Mouse (Mus musculus) stomach, embryonic 14.5 days (tissue): Measurements from ENCODE around the gene Enkd1. TPM values are rescaled to one million over a fixed set of nuclear protein-coding genes. Genes with fewer than 3 reads are reported as not detected.

Source experiments
- ATAC-seq: fragments of 200-750 bp; cut with Nextera tagmentation; 2 replicates; pipeline ENCODE4 v1.8.0; 2017; ENCODE audit warnings: low read depth, moderate TSS enrichment; ENCODE audit not compliant: insufficient number of reproducible peaks, insufficient read depth, low FRiP score
- H3K27ac ChIP-seq: fragments of 300-500 bp; sonication (generic); 2 replicates; pipeline ENCODE4 v1.5.1; 2014; ENCODE audit warnings: mild to moderate bottlenecking, low read length, moderate library complexity, mixed read lengths
- H3K27me3 ChIP-seq: fragments of 300-500 bp; sonication (generic); 2 replicates; pipeline ENCODE4 v1.6.1; 2014; ENCODE audit warnings: low read length, control low read depth, mixed read lengths; ENCODE audit not compliant: control insufficient read depth, insufficient read depth
- H3K36me3 ChIP-seq: fragments of 300-500 bp; sonication (generic); 2 replicates; pipeline ENCODE4 v1.6.1; 2014; ENCODE audit warnings: mild to moderate bottlenecking, control low read depth, low read length, moderate library complexity, mixed read lengths; ENCODE audit not compliant: control insufficient read depth, insufficient read depth
- H3K4me1 ChIP-seq: fragments of 300-500 bp; sonication (generic); 2 replicates; pipeline ENCODE4 v1.6.1; 2014; ENCODE audit warnings: low read length, control low read depth, mixed read lengths; ENCODE audit not compliant: control insufficient read depth, insufficient read depth
- H3K4me2 ChIP-seq: fragments of 300-500 bp; sonication (generic); replicated peaks from 2 replicates; pipeline ENCODE4 v1.6.1; 2014; ENCODE audit warnings: low read depth, low read length, control low read depth
- H3K4me3 ChIP-seq: fragments of 300-500 bp; sonication (generic); 2 replicates; pipeline ENCODE4 v1.5.1; 2014; ENCODE audit warnings: low read depth, low read length, control low read depth
- H3K9ac ChIP-seq: fragments of 300-500 bp; sonication (generic); replicated peaks from 2 replicates; pipeline ENCODE4 v1.6.1; 2014; ENCODE audit warnings: low read depth, mild to moderate bottlenecking, control low read depth, low read length, moderate library complexity, mixed read lengths
- H3K9me3 ChIP-seq: fragments of 300-500 bp; sonication (generic); 2 replicates; pipeline ENCODE4 v1.6.1; 2016; ENCODE audit warnings: low read depth, low read length, control low read depth; ENCODE audit not compliant: control insufficient read depth
- WGBS: fragments of 180-500 bp; shearing (Covaris S2); extraction: QIAGEN DNeasy Blood & Tissue Kit; methylation state at CpG from one replicate; pipeline ENCODE4 v1.1.7; 2014; 5-methylcytosine and 5-hydroxymethylcytosine counted together
- polyA plus RNA-seq: library from polyadenylated mRNA; unstranded; fragments of >200 nt; fragmentation: Nextera tagmentation; extraction: Ambion mirVana; gene quantifications from 2 replicates; pipeline ENCODE4 v1.2.1, GENCODE M21; 2014

The Enkd1 gene
- polyA plus RNA-seq, 1 experiment from 2014 or later = 26.5 TPM

DNA sequence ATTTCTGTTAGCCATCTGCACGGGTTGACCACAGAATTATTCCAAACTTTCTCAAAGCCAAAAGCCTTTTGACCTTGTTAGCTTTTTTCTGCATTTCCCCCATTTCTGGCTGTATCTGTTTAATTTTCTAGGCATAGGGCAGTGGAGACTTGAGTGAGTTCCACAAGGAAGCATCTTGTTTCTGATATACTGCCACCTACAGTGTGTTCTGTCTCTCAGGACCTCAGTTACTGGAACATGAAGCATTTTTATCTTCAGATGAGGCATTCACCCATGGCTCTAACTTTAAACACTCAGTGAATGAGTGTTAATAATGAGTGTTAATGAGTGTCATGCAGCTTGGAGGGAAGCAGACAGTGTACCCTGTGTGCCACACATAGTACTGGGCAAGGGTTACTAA, 30.1 kb downstream of the Enkd1 start:
- Histone ChIP-seq H3K27ac (no peak overlapping the region), H3K4me3 (no peak overlapping the region), H3K27me3 (no peaks in the 10 kb centered on the region), H3K36me3 (peaks cover 79% of the 10 kb centered on the region), H3K9me3 (no peaks in the 10 kb centered on the region), H3K4me2 (no peak overlapping the region), H3K4me1 (no peaks in the 10 kb centered on the region), H3K9ac (no peak overlapping the region)
- ATAC-seq = no peak
- WGBS = 74% methylated on average over 1 of the region's 1 CpGs

DNA sequence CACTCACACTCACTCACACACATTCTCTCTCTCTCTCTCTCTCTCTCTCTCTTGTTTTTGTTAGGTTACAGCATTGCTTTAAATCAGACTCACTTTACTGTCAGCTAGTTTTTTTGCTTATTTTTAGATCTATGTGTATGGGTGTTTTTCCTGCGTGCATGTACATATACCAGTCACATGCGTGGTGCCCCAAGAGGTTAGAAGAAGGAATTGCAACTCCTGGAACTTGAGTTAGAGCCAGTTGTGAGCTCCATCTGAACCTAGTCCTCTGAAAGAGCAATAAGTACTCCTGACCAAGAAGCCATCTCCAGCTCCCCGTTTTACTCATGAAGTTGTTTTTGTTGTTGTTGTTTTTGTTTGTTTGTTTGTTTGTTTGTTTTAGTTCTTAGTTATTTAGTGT, 46.8 kb downstream of the Enkd1 start:
- 77% methylated on average over 3 of the region's 3 CpGs for WGBS
- no peaks in the 10 kb centered on the region for H3K4me1 ChIP-seq
- H3K9ac ChIP-seq = no peak overlapping the region
- H3K4me2 ChIP-seq = no peak overlapping the region
- peaks cover 25% of the 10 kb centered on the region for H3K36me3 ChIP-seq
- no peaks in the 10 kb centered on the region for H3K9me3 ChIP-seq
- no peak overlapping the region for H3K27ac ChIP-seq
- H3K27me3 ChIP-seq = no peaks in the 10 kb centered on the region
- no peak overlapping the region for H3K4me3 ChIP-seq
- ATAC-seq = no peak

DNA sequence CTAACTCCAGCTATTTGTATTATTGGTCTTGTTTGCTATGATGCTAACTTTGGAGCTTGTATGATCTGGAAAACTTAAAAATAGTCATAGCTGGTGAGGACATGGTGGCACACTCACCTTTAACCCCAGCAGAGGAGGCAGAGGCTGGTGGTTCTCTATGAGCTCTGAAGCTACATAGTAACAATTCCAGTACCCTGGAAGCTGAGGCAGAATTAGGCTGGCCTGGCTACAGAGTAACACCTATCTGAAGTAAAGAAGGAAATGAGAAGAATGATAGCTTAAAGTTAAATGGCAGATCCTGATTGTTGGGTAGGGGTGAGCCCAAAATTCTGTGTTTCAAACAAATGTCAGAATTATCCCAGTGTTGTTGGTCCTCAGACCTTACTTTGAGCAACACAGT, 50.4 kb downstream of the Enkd1 start:
- H3K4me2 ChIP-seq = no peak overlapping the region
- no peak for ATAC-seq
- no peaks in the 10 kb centered on the region for H3K4me1 ChIP-seq
- H3K9me3 ChIP-seq = no peaks in the 10 kb centered on the region
- no peak overlapping the region for H3K4me3 ChIP-seq
- no peak overlapping the region for H3K9ac ChIP-seq
- H3K36me3 ChIP-seq = peaks cover 16% of the 10 kb centered on the region
- no peaks in the 10 kb centered on the region for H3K27me3 ChIP-seq
- H3K27ac ChIP-seq = no peak overlapping the region

Other genes starting within 250 kb of the Enkd1 start
- 39.1 and 40.1 TPM in 2 replicates for gene Tppp3, start 236.7 kb downstream of the Enkd1 start, polyA plus RNA-seq
- gene Zdhhc1, start 211.3 kb downstream of the Enkd1 start, polyA plus RNA-seq = 33.9 and 37.2 TPM in 2 replicates
- 2.8 and 3.2 TPM in 2 replicates for gene Hsd11b2, start 189.5 kb downstream of the Enkd1 start, polyA plus RNA-seq
- gene Atp6v0d1, start 142.2 kb downstream of the Enkd1 start, polyA plus RNA-seq = 75.8 and 82.9 TPM in 2 replicates
- 18.5 and 20.8 TPM in 2 replicates for gene Ripor1, start 103.0 kb downstream of the Enkd1 start, polyA plus RNA-seq
- gene Ctcf, start 71.6 kb downstream of the Enkd1 start, polyA plus RNA-seq = 96.0 and 101 TPM in 2 replicates
- gene Agrp, start 70.8 kb downstream of the Enkd1 start, polyA plus RNA-seq = 0.95 and 1.5 TPM in 2 replicates
- 1.0 and 1.1 TPM in 2 replicates for gene Carmil2, start 21.9 kb downstream of the Enkd1 start, polyA plus RNA-seq
- 59.0 and 63.5 TPM in 2 replicates for gene Acd, start 7.1 kb downstream of the Enkd1 start, polyA plus RNA-seq
- gene Pard6a, start 7.1 kb downstream of the Enkd1 start, polyA plus RNA-seq = 15.9 and 18.0 TPM in 2 replicates
- gene 4933405L10Rik, start 555 bp downstream of the Enkd1 start, polyA plus RNA-seq = not detected in 2 replicates
- 14.4 and 14.5 TPM in 2 replicates for gene Gfod2, start 50.5 kb upstream of the Enkd1 start, polyA plus RNA-seq
- gene Ranbp10, start 119.1 kb upstream of the Enkd1 start, polyA plus RNA-seq = 15.0 and 18.4 TPM in 2 replicates
- gene Tsnaxip1, start 119.5 kb upstream of the Enkd1 start, polyA plus RNA-seq = 0.30 TPM in 1 of 2 replicates, not detected in the other
- gene Cenpt, start 145.1 kb upstream of the Enkd1 start, polyA plus RNA-seq = 47.2 and 52.3 TPM in 2 replicates
- gene Thap11, start 146.9 kb upstream of the Enkd1 start, polyA plus RNA-seq = 51.4 and 56.4 TPM in 2 replicates
- 265 and 276 TPM in 2 replicates for gene Nutf2, start 152.4 kb upstream of the Enkd1 start, polyA plus RNA-seq
- 34.4 and 36.9 TPM in 2 replicates for gene Edc4, start 172.7 kb upstream of the Enkd1 start, polyA plus RNA-seq
- 0.60 and 0.90 TPM in 2 replicates for gene Nrn1l, start 185.4 kb upstream of the Enkd1 start, polyA plus RNA-seq
- 30.2 and 30.5 TPM in 2 replicates for gene Pskh1, start 192.2 kb upstream of the Enkd1 start, polyA plus RNA-seq
- gene Ctrl, start 225.7 kb upstream of the Enkd1 start, polyA plus RNA-seq = 0.67 and 0.98 TPM in 2 replicates
- gene Psmb10, start 230.2 kb upstream of the Enkd1 start, polyA plus RNA-seq = 40.0 and 42.6 TPM in 2 replicates
- 1.6 and 2.1 TPM in 2 replicates for gene Lcat, start 235.2 kb upstream of the Enkd1 start, polyA plus RNA-seq